Mouse (Mus musculus) small intestine, adult 2 months (tissue): ENCODE data around the gene Fut4. TPM values are rescaled to one million over a fixed set of nuclear protein-coding genes. Genes with fewer than 3 reads are reported as not detected.

Experiments used
- H3K27ac ChIP-seq: fragments of 200-500 bp; 2 replicates; pipeline ENCODE4 v1.5.1; 2012; ENCODE audit warnings: low read depth, low read length, control low read depth, inconsistent platforms; ENCODE audit not compliant: insufficient read depth
- H3K27me3 ChIP-seq: fragments of 200-500 bp; 2 replicates; pipeline ENCODE4 v1.6.1; 2012; ENCODE audit warnings: mild to moderate bottlenecking, moderate library complexity, low read length, inconsistent platforms; ENCODE audit not compliant: control insufficient read depth, insufficient read depth
- H3K36me3 ChIP-seq: fragments of 200-500 bp; 2 replicates; pipeline ENCODE4 v1.6.1; 2012; ENCODE audit warnings: mild to moderate bottlenecking, low read length, control low read depth, inconsistent platforms; ENCODE audit not compliant: control insufficient read depth, insufficient read depth
- H3K4me1 ChIP-seq: fragments of 200-500 bp; 2 replicates; pipeline ENCODE4 v1.6.1; 2012; ENCODE audit warnings: low read length, inconsistent platforms, mixed read lengths; ENCODE audit not compliant: control insufficient read depth, insufficient read depth, insufficient read length
- H3K4me3 ChIP-seq: fragments of 200-500 bp; 2 replicates; pipeline ENCODE4 v1.5.1; 2012; ENCODE audit warnings: low read depth, mild to moderate bottlenecking, control low read depth, inconsistent platforms, low read length, moderate library complexity
- CTCF ChIP-seq: fragments of 200-500 bp; IDR thresholded peaks from 2 replicates; pipeline ENCODE4 v1.5.1; 2012; ENCODE audit warnings: low read depth, mild to moderate bottlenecking, control low read depth, inconsistent platforms, low read length, moderate library complexity, mixed read lengths; ENCODE audit not compliant: insufficient replicate concordance, insufficient read length; ENCODE audit errors: extremely low read depth
- POLR2A ChIP-seq: fragments of 200-500 bp; IDR thresholded peaks from 2 replicates; pipeline ENCODE4 v1.6.1; 2012; ENCODE audit warnings: low read depth, mild to moderate bottlenecking, control low read depth, inconsistent platforms, low read length, moderate library complexity
- WGBS: fragments of 180-500 bp; shearing (Covaris S2); methylation state at CpG from one replicate; pipeline ENCODE4 v1.1.7; 2018; 5-methylcytosine and 5-hydroxymethylcytosine counted together
- polyA plus RNA-seq: library from polyadenylated mRNA; depleted of rRNA; stranded (reverse); fragments of >200 nt; gene quantifications from 2 replicates; pipeline ENCODE4 v1.2.3, GENCODE M21; 2012; rRNA removed

Gene Fut4
- 12.8 and 15.8 TPM in 2 replicates for polyA plus RNA-seq

- H3K27me3 ChIP-seq, result no peaks in the 10 kb centered on the region
- H3K36me3 ChIP-seq, result no peaks in the 10 kb centered on the region
- peak within 1 kb of the TSS; percentile 82 for H3K27ac ChIP-seq
- H3K4me1 ChIP-seq, result peaks cover 25% of the 10 kb centered on the region
- WGBS, result 0% methylated on average over 28 of the region's 28 CpGs
- peak within 1 kb of the TSS; percentile 73 for H3K4me3 ChIP-seq
- TF ChIP-seq POLR2A (peak; percentile 31; the same call in 1 of the 2 replicates), CTCF (peak; percentile 16; the same call in 1 of the 2 replicates)
Measured at GRCm38 (mm10) chr9:14752001-14752522, at the start of gene Fut4. TSS of gene Fut4 (minus strand) at chr9:14752393.

- H3K36me3 ChIP-seq, result peaks cover 26% of the 10 kb centered on the region
- WGBS, result 87% methylated on average over 6 of the region's 6 CpGs
- no peaks in the 10 kb centered on the region for H3K27me3 ChIP-seq
- no peaks in the 10 kb centered on the region for H3K4me1 ChIP-seq
- TF ChIP-seq CTCF (no peak), POLR2A (no peak)
- H3K27ac ChIP-seq, result no peak overlapping the region
- H3K4me3 ChIP-seq, result no peak overlapping the region
Measured at GRCm38 (mm10) chr9:14787356-14787755, 35.2 kb upstream of the Fut4 start.

- TF ChIP-seq POLR2A, result peak; percentile 62
- TF ChIP-seq CTCF, result no peak
- peak within 1 kb of the TSS; percentile 81 for H3K4me3 ChIP-seq
- no peaks in the 10 kb centered on the region for H3K4me1 ChIP-seq
- H3K36me3 ChIP-seq, result peaks cover 31% of the 10 kb centered on the region
- under 1% methylated on average over 62 of the region's 62 CpGs for WGBS
- no peaks in the 10 kb centered on the region for H3K27me3 ChIP-seq
- peak within 1 kb of the TSS; percentile 67 for H3K27ac ChIP-seq
Measured at GRCm38 (mm10) chr9:14784039-14785002, 32.1 kb upstream of the Fut4 start, which contains the start of the genes Mre11a and Ankrd49. TSS of gene Mre11a (plus strand) at chr9:14784654. TSS of gene Ankrd49 (minus strand) at chr9:14784856.

GRCm38 (mm10) chr9:14778341-14778740 lies 26.1 kb upstream of the Fut4 start:
- Histone ChIP-seq H3K27ac (no peak overlapping the region), H3K36me3 (peaks cover 14% of the 10 kb centered on the region), H3K27me3 (no peaks in the 10 kb centered on the region), H3K4me1 (peaks cover 3% of the 10 kb centered on the region), H3K4me3 (peak overlapping the region; percentile 10; the same call in 1 of the 2 replicates)
- no peak for TF ChIP-seq POLR2A
- TF ChIP-seq CTCF, result no peak
- 30% methylated on average over 13 of the region's 13 CpGs for WGBS

- Histone ChIP-seq H3K4me3 (no peak overlapping the region), H3K27ac (no peak overlapping the region), H3K27me3 (no peaks in the 10 kb centered on the region), H3K36me3 (no peaks in the 10 kb centered on the region), H3K4me1 (peaks cover 3% of the 10 kb centered on the region)
- WGBS, result 38% methylated on average over 2 of the region's 2 CpGs
- TF ChIP-seq CTCF, result no peak
- TF ChIP-seq POLR2A, result no peak
Measured at GRCm38 (mm10) chr9:14773813-14774212, 21.6 kb upstream of the Fut4 start.

GRCm38 (mm10) chr9:14772074-14772473 lies 19.9 kb upstream of the Fut4 start:
- no peak overlapping the region for H3K27ac ChIP-seq
- no peaks in the 10 kb centered on the region for H3K4me1 ChIP-seq
- no peaks in the 10 kb centered on the region for H3K27me3 ChIP-seq
- 88% methylated on average over 2 of the region's 2 CpGs for WGBS
- H3K4me3 ChIP-seq, result no peak overlapping the region
- TF ChIP-seq CTCF (no peak), POLR2A (no peak)
- H3K36me3 ChIP-seq, result no peaks in the 10 kb centered on the region
